Mouse (Mus musculus) left cerebral cortex, adult 2 months (tissue): Measurements from ENCODE around the gene Slc7a5. TPM values are rescaled to one million over a fixed set of nuclear protein-coding genes. Genes with fewer than 3 reads are reported as not detected.

Experiments
- DNase-seq, 2 experiments: peaks; one replicate each; pipeline ENCODE4 v3.0.0; 2021 to 2022; ENCODE audit warnings: low spot score in 2 of 2, mixed read lengths in 1 of 2; ENCODE audit errors: extremely low spot score in 1 of 2
- H3K27ac ChIP-seq: fragments of 200-600 bp; 2 replicates; pipeline ENCODE4 v1.8.1; 2022
- H3K4me3 ChIP-seq: fragments of 200-600 bp; 2 replicates; pipeline ENCODE4 v1.8.1; 2022
- CTCF ChIP-seq: fragments of 200-600 bp; IDR thresholded peaks from 2 replicates; pipeline ENCODE4 v1.8.1; 2022; ENCODE audit warnings: antibody characterized with exemption, mild to moderate bottlenecking, moderate library complexity
- intact Hi-C: fragments of 180-260 bp; cut with DNase I; formaldehyde crosslinking; loops from one replicate; pipeline ENCODE4 v1.15.1; 2025
- total RNA-seq, 2 experiments: library from RNA; stranded (reverse); gene quantifications; 2 replicates each; pipeline ENCODE4 v1.2.3; 2021

Gene Slc7a5
- total RNA-seq, 2 experiments from 2014 or later: 61.5 to 63.2 TPM

GRCm38 (mm10) chr8:121905420-121905819 lies 2.1 kb downstream of the Slc7a5 start:
- no peak overlapping the region; the same call in 1 of the 2 replicates for H3K27ac ChIP-seq
- intact Hi-C loops: loop anchor here (5.0 to 10.0 kb wide), 3 partner anchors 188 to 311 kb away; partner anchors contain the start of genes Map1lc3b and Zcchc14

DNA sequence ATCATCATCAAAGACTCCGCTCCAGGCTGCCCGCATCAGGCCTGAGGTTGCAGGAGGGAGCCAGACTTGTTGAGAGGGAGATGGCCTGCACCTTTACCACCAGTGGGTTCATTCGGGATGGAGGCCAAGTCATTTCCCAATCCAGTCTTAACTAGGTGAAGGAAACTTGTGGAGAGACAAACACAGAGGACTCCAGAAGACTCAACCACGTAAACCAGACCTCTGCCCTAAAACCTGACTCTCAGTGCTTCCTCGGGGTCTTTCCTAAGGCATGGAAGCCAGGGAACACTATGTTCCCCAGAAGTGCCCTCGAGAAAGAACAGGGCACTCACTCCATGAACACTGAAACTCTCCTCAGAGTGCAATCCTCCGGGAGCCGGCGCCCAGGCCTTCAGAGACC lies 2.5 kb downstream of the Slc7a5 start:
- TF ChIP-seq CTCF: no peak
- H3K27ac ChIP-seq: no peak overlapping the region; the same call in 1 of the 2 replicates
- H3K4me3 ChIP-seq: peak overlapping the region; percentile 69
- intact Hi-C loops: loop anchor here (5.0 to 10.0 kb wide), 3 partner anchors 188 to 310 kb away; partner anchors contain the start of genes Map1lc3b and Zcchc14
- DNase-seq: no peak

More at GRCm38 (mm10) chr8:121905420-121905819, 2.1 kb downstream of the Slc7a5 start:
- no peak for TF ChIP-seq CTCF
- no peak for DNase-seq
- H3K4me3 ChIP-seq: peak overlapping the region; percentile 69

GRCm38 (mm10) chr8:121903977-121904376 lies 3.5 kb downstream of the Slc7a5 start:
- Histone ChIP-seq H3K27ac (peak overlapping the region; percentile 34), H3K4me3 (peak overlapping the region; percentile 69)
- intact Hi-C loops: loop anchor here (10.0 kb wide), 1 partner anchor 309 kb away; the partner anchor contains the start of gene Map1lc3b
- TF ChIP-seq CTCF: no peak; the same call in 1 of the 2 replicates
- DNase-seq: no peak

DNA sequence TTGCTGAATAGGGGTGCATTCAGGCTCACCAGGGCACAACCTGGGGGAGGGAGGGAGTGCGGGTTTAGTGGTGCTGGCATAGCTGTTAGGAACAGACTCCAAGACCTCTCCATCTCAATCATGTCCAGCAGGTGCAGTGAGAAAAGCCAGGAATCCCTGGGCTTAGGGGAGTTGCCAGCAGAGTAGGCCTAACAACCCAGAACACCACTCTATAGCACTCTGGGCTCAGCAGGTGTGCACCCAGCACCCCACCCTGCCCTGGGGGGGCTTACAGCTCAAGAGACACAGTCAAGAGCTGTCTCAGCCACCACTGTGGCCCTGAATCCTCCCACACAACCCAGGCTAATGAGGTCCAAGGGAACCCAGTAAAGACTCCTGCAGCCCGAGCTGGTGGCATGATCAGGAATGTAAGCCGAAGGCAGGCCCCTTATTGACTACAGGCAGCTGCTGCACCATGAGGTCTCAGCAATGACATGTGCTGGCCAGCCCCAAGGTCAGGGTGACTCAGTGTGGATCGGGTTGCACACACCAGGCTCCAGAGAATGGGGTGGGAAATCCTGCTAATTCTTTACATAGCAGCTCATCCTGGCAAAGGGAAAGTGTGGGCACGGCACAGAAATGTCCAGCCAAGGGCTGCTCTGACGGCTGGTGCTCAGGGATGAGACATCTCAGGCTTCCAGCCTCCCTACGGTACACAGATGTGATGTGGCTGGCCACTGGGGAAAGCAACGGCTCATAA lies 5.8 kb downstream of the Slc7a5 start:
- no peak overlapping the region; the same call in 1 of the 2 replicates for H3K4me3 ChIP-seq
- H3K27ac ChIP-seq: peak overlapping the region; percentile 25
- intact Hi-C loops: loop anchor here (10.0 kb wide), 1 partner anchor 307 kb away; the partner anchor contains the start of gene Map1lc3b
- no peak for TF ChIP-seq CTCF
- peak in 1 of 2 experiments; percentile 34 for DNase-seq

- peak overlapping the region; percentile 74 for H3K27ac ChIP-seq
- no peak for DNase-seq
- intact Hi-C loops: loop anchor here (10.0 kb wide), 1 partner anchor 305 kb away; the partner anchor contains the start of gene Map1lc3b
- H3K4me3 ChIP-seq: peak overlapping the region; percentile 30
- TF ChIP-seq CTCF: no peak
Measured at GRCm38 (mm10) chr8:121899180-121900044, 8.1 kb downstream of the Slc7a5 start.

DNA sequence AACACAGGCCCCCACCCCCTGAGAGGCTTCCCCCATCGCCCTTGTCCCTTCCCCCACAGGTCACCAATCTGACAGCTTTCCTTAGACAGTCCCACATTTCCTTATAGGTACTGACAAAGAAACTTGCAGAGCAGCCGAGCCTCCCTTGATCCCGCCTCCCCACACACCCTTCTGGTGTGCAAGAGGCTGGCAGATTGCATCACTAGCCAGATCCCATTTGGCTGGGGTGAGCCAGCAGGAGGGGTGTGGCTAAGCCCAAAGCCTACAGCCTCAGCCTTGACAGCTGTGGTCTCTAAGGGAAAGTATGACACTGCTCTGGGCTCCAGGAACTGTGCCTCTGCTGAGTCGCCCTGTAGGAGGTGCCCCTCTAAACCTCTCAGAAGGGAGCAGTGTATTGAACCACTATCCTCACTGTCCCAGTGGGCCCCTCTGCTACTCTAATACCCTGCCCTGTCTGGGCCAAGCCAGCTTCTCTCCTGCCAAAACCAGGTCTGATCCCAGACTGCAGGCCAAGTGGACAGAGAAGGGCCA lies 9.0 kb downstream of the Slc7a5 start:
- TF ChIP-seq CTCF: no peak; the same call in 1 of the 2 replicates
- peak overlapping the region; percentile 30 for H3K4me3 ChIP-seq
- intact Hi-C loops: no loop called here
- DNase-seq: peak; percentile 68 to 73
- peak overlapping the region; percentile 74 for H3K27ac ChIP-seq

GRCm38 (mm10) chr8:121897871-121898381 lies 9.6 kb downstream of the Slc7a5 start:
- Histone ChIP-seq H3K4me3 (peak overlapping the region; percentile 30), H3K27ac (peak overlapping the region; percentile 74)
- intact Hi-C loops: no loop called here
- TF ChIP-seq CTCF: no peak
- peak; percentile 45 to 58 for DNase-seq

GRCm38 (mm10) chr8:121897205-121897604 lies 10.3 kb downstream of the Slc7a5 start:
- peak overlapping the region; percentile 74 for H3K27ac ChIP-seq
- TF ChIP-seq CTCF: no peak
- no peak for DNase-seq
- no peak overlapping the region for H3K4me3 ChIP-seq
- intact Hi-C loops: no loop called here

DNA sequence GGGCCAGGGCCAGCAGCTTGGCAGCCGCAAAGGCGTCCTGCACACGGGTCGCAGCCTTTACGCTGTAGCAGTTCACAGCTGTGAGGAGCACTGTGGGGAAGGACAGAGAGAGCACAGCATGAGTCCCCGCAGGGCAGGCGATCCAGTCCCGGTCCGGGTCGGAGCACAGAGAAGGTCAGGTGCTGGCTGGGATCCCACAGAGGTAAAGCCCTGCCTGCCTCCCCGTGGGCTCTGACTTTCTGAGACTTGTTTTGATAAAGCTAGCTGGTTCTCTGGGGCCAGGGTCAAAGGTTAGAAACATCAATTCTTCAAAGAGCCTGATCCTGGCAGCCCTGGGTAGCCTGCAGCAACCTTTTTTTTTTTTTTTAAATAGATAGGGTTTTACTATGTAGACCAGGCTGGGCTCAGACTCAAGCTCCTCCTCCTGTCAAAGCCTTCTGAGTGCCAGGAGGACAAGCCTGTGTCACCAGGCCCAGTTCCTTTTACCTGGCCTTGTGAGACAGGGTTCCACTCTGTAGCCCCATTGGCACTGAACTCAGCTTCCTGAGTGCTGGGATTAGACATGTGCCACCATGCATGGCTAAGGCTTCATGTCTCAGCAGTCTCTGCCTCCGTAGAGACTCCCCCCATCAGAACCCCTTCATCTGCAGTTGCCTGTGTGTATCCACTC lies 10.9 kb downstream of the Slc7a5 start:
- no peak for TF ChIP-seq CTCF
- no peak for DNase-seq
- no peak overlapping the region for H3K4me3 ChIP-seq
- intact Hi-C loops: no loop called here
- H3K27ac ChIP-seq: peak overlapping the region; percentile 74

DNA sequence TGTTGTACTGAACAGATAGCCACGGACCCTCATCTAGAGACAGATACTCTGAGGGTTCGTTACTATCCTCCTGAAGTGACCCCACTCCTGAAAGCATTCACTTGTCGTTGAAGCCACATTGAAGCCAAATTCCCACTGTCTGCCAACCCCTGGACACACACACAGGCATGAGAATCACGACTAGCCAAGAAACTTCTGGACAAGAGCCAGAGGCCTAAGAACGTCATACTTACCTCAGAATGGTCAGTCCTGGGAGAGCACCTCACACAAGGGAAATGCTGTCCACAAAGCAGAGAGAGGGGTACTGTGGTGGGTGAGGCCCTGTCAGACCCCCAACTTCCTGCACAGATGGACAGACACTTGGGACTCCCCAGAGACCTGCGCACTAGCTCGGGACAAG lies 11.6 kb downstream of the Slc7a5 start:
- no peak overlapping the region for H3K27ac ChIP-seq
- no peak overlapping the region for H3K4me3 ChIP-seq
- no peak for DNase-seq
- TF ChIP-seq CTCF: no peak
- intact Hi-C loops: no loop called here

DNA sequence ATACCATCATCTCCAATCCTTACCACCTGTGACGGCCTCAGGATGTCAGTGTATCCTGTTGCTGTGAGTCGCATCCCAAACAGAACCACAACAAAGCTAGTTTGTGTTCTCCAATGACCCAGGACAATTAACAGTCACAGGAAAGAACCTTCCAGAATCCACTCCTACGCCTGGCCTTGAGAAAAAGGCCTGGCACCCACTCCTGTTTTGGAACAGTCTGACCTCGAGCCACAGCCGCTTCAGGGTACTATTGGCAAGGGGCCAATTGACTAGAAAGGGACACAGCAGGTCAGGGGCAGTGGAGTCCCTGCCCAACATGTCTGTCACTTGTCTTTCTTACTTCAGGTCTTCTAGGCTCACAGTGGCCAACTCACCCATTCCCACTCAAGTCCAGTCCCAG lies 14.6 kb downstream of the Slc7a5 start:
- intact Hi-C loops: no loop called here
- H3K4me3 ChIP-seq: no peak overlapping the region
- DNase-seq: no peak
- no peak for TF ChIP-seq CTCF
- no peak overlapping the region for H3K27ac ChIP-seq
